Mouse (Mus musculus) cerebellum, postnatal 4 days (tissue): ENCODE measurements around the gene Sugct.

Experiments used
- DNase-seq, 2 experiments: peaks; one replicate each; pipeline ENCODE4 v3.0.0; 2022; ENCODE audit warnings: low spot score in 2 of 2, mixed read lengths in 1 of 2

Gene Sugct

DNA sequence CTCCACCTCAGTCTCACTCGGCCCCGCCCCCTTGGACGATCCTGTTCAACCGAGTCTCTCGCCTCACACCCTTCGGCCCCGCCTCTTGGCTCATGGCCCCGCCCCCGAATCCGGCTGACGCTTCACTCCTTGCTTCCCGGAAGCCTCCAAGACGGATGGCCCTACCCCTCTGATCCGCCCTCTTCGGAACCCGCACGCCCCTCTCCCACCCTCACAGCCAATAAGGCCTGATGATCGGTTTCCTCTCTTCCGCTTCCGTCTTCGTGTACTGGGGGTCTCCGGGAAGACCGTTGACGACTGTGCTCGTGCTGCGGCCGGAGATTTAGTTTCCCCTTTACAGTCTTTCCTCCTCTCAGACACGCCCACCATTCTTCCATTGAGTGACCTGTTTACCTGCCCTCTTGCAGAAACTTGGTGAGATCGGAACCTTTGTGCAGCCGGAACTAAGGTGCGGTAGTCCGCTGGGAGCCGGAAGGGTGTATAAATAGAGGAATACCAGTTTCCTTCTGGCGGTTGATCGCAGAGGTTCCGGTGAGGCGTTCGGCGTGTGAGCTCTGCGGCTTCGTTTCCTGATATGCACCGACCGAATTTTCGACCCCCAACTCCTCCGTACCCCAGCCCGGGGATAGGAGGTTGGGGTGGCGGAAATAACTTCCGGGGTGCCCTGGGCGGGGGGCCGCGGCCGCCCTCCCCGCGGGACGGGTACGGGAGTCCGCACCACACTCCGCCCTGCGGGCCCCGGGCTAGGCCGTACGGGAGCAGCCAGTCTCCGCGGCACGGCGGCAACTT, at the start of gene Sugct, which contains the start of gene Mplkip:
Gene Sugct (minus strand): TSS at position 643 of the 789 bp plus-strand sequence.
Gene Mplkip (plus strand): TSS at position 282 of the 789 bp plus-strand sequence.
- peak; percentile 100 for DNase-seq

GRCm38 (mm10) chr13:17728798-17729197, 33.4 kb upstream of the Sugct start:
- DNase-seq = no peak

GRCm38 (mm10) chr13:17727922-17728321, 32.6 kb upstream of the Sugct start:
- no peak for DNase-seq

DNA sequence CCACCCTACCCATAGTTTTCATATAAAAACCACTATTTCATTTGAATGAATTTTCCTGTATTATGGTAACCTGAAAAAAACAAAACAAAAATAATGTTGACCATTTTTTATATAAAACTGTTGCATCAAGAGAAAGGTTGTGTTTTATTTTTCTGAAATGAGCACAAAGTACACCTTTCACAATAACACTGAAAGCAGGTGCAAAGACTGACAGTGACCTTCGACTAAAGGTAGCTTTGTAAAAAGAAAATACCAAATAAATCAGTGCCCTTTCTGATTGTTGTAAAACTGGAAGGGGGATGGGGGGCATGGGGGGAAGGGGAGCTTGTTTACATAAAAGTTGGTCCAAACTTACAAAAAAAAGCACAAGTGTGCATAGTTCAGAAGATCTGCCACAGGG, 22.0 kb upstream of the Sugct start:
- DNase-seq = no peak

- no peak for DNase-seq
Observed at GRCm38 (mm10) chr13:17708784-17709311, 13.5 kb upstream of the Sugct start.

- no peak for DNase-seq
Observed at GRCm38 (mm10) chr13:17705188-17705826, 10.0 kb upstream of the Sugct start.

DNA sequence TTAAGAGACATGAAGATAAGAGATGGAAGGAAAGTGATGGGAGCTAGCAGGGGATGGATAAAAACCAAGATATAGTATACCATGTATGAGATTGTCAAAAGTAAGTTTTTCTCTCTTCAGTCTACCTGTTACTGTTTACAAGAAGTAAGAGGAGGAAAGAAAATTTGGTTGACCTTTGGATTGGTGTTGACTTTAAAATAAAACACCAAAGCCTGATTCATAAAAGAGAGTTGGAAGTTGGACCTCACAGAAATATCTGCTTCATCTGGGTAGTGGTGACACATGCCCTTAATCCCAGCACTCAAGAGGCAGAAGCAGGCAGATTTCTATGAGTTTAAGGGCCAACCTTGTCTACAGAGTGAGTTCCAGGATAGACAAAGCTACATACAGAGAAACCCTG, 7.0 kb upstream of the Sugct start:
- no peak for DNase-seq

- DNase-seq = no peak
Observed at GRCm38 (mm10) chr13:17701322-17701721, 6.0 kb upstream of the Sugct start.

DNA sequence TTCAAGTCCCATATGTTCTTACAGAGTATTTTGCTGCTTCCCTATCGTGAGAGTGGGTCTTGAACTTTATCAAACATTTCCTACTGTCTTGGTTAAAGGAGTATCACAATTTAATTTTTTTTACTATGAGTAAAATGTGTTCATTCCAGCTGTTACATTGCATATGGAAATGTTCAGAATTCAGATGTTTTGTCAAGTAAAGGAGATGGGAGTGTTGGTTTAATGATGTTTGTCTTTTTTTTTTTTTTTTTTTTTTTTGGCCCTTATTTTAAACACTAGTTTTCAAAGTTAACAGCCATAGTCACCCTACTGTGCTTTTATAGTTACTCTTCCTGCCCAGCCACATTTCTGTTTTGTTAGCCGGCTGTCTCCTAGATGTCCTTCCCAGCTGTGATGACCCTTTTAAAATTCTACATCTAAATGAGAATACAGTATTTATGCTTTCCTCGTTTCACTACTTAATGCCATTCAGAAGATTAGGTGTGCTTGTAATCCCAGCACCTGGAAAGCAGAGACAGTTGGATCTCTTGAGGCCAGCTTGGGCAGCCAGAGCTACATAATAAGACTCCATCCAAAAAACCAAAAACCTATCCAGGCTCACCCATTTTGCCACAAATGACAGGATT, 4.8 kb upstream of the Sugct start:
- DNase-seq = no peak

DNA sequence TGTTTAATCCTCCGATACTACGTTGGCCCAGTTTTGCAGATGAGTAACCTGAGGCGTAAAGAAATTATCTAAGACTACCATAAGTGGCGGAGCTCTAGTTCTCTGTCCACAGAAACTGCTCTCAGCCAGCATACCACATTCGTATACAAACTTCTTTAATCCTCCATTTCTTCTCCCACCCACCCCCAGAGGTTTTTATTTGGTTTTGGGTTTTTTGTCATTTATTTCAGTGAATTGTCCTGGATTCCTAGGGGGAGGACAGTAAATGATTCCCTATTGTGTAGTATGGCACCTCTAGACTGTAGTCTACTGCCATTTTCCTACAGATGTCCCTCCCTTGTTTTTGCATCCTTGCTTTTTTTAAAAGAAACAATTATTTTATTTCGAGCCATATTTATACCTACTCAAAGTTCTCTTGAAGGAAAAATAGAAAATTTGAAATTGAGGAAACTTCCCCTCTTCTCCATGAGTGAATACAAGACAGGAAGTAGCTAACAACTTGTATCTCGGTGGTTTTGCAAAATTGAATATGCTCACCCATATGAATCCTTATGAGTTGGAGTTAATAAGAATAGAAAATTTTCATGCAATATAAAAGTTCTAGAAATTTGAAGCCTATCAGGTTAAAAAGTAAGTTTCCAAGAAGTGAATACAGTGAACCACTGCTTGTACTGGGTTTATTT, 686 bp upstream of the Sugct start:
- no peak for DNase-seq

DNA sequence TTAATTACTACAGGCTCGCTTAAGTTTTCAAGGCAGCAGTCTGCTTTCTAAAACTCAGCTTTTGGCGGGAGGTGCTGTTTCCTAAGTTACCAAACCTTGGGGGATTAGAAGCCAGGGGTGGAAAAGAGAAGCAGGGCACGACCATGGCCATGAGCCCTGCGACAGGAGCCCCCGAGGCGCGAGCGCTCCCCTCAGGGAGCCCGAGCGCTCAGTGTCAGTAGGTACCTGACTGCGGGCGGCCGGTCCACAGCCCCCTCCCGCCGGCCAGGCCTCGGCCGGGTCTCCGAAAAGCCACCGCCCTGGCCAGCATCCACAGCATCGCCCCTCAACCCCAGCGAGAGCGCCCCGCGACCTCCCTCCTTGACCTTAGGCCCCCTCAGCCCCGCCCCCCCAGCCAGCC, 939 bp downstream of the Sugct start:
- no peak for DNase-seq

DNA sequence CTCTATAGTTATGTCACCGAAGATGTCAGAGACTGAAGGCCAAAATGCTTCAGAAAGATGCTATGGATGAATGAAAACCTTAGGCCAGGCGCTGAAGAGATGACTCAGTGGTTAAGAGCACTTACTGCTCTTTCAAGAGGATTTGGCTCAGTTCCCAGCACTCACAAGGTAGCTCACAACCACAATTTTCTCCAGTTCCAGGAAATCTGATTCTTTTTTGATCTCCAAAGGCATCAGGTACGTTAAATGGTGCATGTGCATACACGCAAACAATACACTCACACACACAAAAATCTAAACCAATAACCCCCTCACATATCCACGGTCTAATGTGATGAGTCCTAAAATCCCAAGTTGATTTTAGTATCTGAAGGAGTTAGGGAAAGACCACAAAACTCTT, 1.5 kb downstream of the Sugct start:
- no peak for DNase-seq

DNA sequence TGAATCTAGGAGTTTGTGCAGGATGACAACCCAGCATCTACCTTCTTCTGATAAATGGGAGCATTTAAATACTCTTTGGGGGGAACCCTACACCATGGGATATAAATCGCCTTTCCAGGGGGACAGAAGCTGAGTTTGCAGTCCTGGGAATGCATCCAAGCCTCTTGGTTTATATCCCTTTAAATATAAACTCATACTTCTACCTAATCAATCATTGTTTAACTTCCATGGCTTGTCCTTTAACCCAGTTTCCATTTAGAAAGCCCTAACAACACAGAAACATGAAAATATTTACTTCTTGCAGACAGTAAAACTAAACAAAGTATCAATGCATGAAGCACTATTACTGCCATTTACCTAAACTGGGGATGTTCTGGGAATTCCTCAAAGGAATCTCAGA, 3.9 kb downstream of the Sugct start:
- no peak for DNase-seq

- DNase-seq = no peak
Observed at GRCm38 (mm10) chr13:17690686-17691085, 4.7 kb downstream of the Sugct start.

- DNase-seq = no peak
Observed at GRCm38 (mm10) chr13:17689461-17689860, 5.9 kb downstream of the Sugct start.

DNA sequence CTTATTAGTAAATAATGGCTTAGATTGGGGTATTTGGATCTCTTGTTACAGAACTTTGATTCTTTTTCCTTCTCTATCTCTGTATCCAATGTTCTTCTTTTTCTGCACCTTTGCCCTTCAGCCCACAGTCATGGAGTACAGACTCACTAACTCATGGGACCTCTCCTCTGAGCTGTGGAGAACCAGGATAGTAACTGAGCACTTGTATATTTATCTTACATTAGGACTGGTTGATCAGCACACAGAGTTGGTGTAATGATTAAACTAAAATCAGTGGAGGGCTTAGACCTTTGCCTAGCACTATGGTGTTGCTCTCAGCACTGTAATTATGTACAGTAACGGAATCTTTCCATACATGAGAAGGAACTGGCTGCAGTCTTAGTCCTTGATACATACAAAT, 24.2 kb downstream of the Sugct start:
- DNase-seq = no peak

- no peak for DNase-seq
Observed at GRCm38 (mm10) chr13:17667380-17667779, 28.0 kb downstream of the Sugct start.

DNA sequence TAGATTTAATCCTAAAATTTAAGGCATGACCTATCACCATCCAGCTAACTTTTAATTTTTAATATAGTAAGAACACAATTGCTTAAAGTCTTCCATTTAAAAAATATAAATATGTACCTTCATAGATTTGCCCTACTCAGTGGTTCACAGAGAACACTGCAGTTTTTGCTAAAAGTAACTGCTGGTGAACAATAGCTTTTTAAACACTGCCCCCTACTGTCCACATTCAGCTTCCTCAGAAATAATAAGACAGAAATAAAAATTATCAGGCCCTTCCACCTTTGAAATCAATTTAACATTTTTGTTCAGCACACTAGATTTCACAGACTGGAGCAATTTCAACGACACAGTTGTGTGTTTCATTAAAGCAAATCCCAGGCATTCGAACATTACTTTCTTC, 53.1 kb downstream of the Sugct start:
- DNase-seq = no peak

- DNase-seq = no peak
Observed at GRCm38 (mm10) chr13:17638008-17638407, 57.3 kb downstream of the Sugct start.

DNA sequence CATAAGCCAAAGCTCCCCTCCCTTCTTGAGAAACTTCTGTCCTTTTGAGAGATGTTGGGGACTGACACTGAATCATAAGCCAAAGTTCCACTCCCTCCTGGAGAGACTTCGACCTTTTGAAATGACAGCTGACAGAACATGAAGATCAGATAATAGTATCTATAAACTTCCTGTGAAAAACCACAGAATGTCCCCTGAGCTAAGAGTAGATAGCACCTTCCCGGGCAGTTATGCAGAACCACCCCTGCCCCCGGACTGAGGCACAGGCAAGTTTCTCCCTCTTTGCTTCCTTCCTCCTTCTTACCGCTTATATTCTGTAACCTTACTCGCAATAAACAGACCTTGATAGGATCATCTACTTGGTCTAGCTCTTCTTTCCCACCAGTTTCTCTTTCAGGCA, 68.2 kb downstream of the Sugct start:
- DNase-seq = no peak

DNA sequence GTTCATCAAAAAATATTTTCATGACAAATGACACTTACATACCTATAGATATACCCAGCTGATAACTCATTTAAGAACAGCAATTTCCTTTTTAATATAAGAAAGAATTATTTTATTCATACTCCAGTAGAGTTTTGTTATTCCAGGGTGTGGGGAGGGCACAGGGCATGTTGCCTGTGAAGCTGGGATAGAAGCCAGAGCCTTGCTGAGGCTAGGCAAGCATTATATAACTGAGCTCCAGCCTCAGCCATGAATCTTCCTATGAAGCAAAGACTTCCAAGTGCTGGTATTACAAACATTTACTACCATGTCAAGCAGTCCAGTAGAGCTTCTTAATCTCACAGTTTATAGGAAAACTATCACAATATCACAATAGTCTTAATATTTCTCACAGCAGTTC, 70.4 kb downstream of the Sugct start:
- DNase-seq = no peak

DNA sequence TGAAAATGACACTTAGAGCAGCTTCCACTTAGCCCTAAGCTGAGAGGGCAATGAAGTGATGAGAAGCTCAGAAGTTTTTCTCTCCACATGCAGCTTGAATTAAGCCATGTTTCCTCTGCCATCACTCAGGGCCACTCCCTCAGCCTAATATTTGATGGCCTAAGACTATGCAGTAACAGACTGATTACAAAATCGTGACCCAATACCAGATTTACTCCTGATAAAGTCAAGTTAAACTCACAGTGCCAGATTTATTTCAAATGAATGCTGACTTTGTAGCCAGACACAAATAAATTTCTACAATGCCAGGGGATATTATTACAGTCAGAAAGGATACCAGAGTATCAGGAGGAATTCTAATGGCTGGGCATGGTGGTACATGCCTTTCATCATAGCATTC, 89.1 kb downstream of the Sugct start:
- no peak for DNase-seq
